Mouse (Mus musculus): ENCODE results near the gene Hoxd9. TPM values are rescaled to one million over a fixed set of nuclear protein-coding genes. Genes with fewer than 3 reads are reported as not detected.

Hoxd9 gene
- total RNA-seq, 2 experiments from 2014 or later, result 3.5 to 4.3 TPM

GRCm38 (mm10) chr2:74730331-74730730 is 32.8 kb downstream of the Hoxd9 start:
- no peak for DNase-seq (ENCODE audit: low spot score in 2 of 2)

- DNase-seq (ENCODE audit: low spot score in 2 of 2), result no peak
These were observed 33.5 kb downstream of the Hoxd9 start for GRCm38 (mm10) chr2:74731055-74731454.

- no peak for DNase-seq (ENCODE audit: low spot score in 2 of 2)
These were observed 34.4 kb downstream of the Hoxd9 start for GRCm38 (mm10) chr2:74731799-74732512.

GRCm38 (mm10) chr2:74732513-74733316 is 35.2 kb downstream of the Hoxd9 start:
- no peak for DNase-seq (ENCODE audit: low spot score in 2 of 2)

- DNase-seq (ENCODE audit: low spot score in 2 of 2), result no peak
These were observed 35.8 kb downstream of the Hoxd9 start for GRCm38 (mm10) chr2:74733317-74733661.

GRCm38 (mm10) chr2:74733765-74734164 is 36.2 kb downstream of the Hoxd9 start:
- DNase-seq (ENCODE audit: low spot score in 2 of 2), result no peak

- no peak for DNase-seq (ENCODE audit: low spot score in 2 of 2)
These were observed 36.9 kb downstream of the Hoxd9 start for GRCm38 (mm10) chr2:74734451-74734850.

GRCm38 (mm10) chr2:74734996-74735811 is 37.7 kb downstream of the Hoxd9 start:
- no peak for DNase-seq (ENCODE audit: low spot score in 2 of 2)

GRCm38 (mm10) chr2:74735851-74736687 is 38.5 kb downstream of the Hoxd9 start:
- no peak for DNase-seq (ENCODE audit: low spot score in 2 of 2)

- DNase-seq (ENCODE audit: low spot score in 2 of 2), result no peak
These were observed 39.4 kb downstream of the Hoxd9 start for GRCm38 (mm10) chr2:74736688-74737577.

- no peak for DNase-seq (ENCODE audit: low spot score in 2 of 2)
These were observed 40.1 kb downstream of the Hoxd9 start for GRCm38 (mm10) chr2:74737578-74738070.

- no peak for DNase-seq (ENCODE audit: low spot score in 2 of 2)
These were observed 41.3 kb downstream of the Hoxd9 start for GRCm38 (mm10) chr2:74738623-74739475.

GRCm38 (mm10) chr2:74739476-74739800 is 41.9 kb downstream of the Hoxd9 start:
- no peak for DNase-seq (ENCODE audit: low spot score in 2 of 2)

GRCm38 (mm10) chr2:74739869-74740268 is 42.3 kb downstream of the Hoxd9 start:
- no peak for DNase-seq (ENCODE audit: low spot score in 2 of 2)

- no peak for DNase-seq (ENCODE audit: low spot score in 2 of 2)
These were observed 43.0 kb downstream of the Hoxd9 start for GRCm38 (mm10) chr2:74740311-74741091.

- no peak for DNase-seq (ENCODE audit: low spot score in 2 of 2)
These were observed 43.9 kb downstream of the Hoxd9 start for GRCm38 (mm10) chr2:74741252-74741978.

- DNase-seq (ENCODE audit: low spot score in 2 of 2), result no peak
These were observed 44.4 kb downstream of the Hoxd9 start for GRCm38 (mm10) chr2:74741979-74742277.

Data from adrenal gland, adult 18-20 months (tissue).